Mouse (Mus musculus): ENCODE results near the gene Ctdspl. TPM values are rescaled to one million over a fixed set of nuclear protein-coding genes. Genes with fewer than 3 reads are reported as not detected.

Ctdspl gene
- total RNA-seq, 1 experiment: 2.9 TPM

DNA sequence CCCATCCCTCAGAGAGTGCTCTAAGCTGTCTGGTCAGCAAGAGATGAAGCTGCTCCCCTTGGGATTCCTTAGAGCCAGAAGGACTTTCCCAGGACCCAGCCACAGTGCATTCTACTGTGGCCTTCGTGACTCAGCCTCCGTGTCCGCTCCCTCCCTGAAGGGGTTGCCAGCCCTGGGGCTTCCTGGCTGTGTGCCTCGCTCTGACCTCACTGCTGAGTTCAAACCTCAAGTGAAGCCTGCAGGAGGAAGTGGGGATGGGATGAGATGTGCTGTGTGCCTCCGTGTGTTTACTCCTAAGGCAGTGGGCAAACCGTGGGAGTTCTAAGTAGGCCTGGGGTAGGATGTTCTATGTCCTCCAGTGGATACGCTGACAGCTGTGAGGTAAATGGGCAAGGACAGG, 109.6 kb downstream of the Ctdspl start:
- DNase-seq (ENCODE audit: low read depth, low spot score): no peak
- Histone ChIP-seq H3K4me1 (ENCODE audit: control insufficient read depth in 2 of 2, insufficient read depth in 2 of 2, low read length in 2 of 2, poor library complexity in 1 of 2) (peaks cover 0 to 10% of the 10 kb centered on the region in 2 experiments; a peak in 1 of 4 replicates), H3K36me3 (ENCODE audit: control insufficient read depth, insufficient read depth, low read length, poor library complexity, severe bottlenecking) (no peaks in the 10 kb centered on the region), H3K4me3 (ENCODE audit: insufficient read depth in 1 of 2, low read depth in 1 of 2, low read length in 2 of 2, poor library complexity in 1 of 2, severe bottlenecking in 1 of 2) (no peak overlapping the region), H3K9me3 (ENCODE audit: control insufficient read depth, insufficient read depth, low read depth, low read length) (no peaks in the 10 kb centered on the region), H3K9ac (ENCODE audit: insufficient read depth, low read depth, low read length, poor library complexity, severe bottlenecking) (no peak overlapping the region), H3K27ac (ENCODE audit: insufficient read depth, low read depth, low read length, poor library complexity, severe bottlenecking) (no peak overlapping the region)
- in situ Hi-C loops (cut with MboI; ENCODE audit: low sequenced_read_pairs in 2 of 2, unreplicated experiment in 2 of 2): no loop called here
- TF ChIP-seq HCFC1 (IDR thresholded peaks at IDR 0.05; ENCODE audit: borderline replicate concordance, insufficient read depth, low read length): no peak
- no peak for TF ChIP-seq ZC3H11A (IDR thresholded peaks at IDR 0.05; ENCODE audit: borderline replicate concordance, low read depth, low read length)
- no peak for TF ChIP-seq CHD2 (IDR thresholded peaks at IDR 0.05; ENCODE audit: low read depth, low read length)
- no peak for TF ChIP-seq MAFK (IDR thresholded peaks at IDR 0.05; ENCODE audit: insufficient read depth, low read depth, low read length)
- no peak for TF ChIP-seq ZNF384 (IDR thresholded peaks at IDR 0.05; ENCODE audit: low read depth, low read length)

DNA sequence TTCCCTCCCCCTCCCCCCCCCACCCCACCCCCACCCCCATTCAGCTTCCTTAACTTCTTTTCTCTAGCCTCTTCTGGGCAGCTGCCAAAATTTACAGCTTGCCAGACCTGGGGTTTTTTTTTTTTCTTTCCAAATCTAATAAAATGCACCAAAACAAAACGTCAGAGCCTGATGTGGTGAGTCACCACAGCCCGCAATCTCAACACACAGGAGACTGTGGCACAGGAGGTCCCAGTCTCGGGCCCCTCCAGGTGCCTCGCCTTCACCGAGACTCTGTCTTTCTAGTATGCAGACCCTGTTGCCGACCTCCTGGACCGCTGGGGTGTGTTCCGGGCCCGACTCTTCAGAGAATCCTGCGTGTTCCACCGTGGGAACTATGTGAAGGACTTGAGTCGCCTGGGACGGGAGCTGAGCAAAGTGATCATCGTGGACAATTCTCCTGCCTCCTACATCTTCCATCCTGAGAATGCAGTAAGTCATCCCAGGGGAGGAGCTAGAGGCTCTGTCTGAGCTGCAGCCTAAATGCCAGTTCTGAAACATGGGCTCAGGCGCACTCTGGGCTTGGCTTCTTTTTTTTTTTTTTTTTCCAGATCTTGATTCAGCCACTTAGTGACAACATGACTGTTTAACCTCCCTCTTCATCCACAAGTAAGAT, 111.0 kb downstream of the Ctdspl start:
- Histone ChIP-seq H3K4me1 (ENCODE audit: control insufficient read depth in 2 of 2, insufficient read depth in 2 of 2, low read length in 2 of 2, poor library complexity in 1 of 2) (peaks cover 0 to 5% of the 10 kb centered on the region in 2 experiments; a peak in 1 of 4 replicates), H3K36me3 (ENCODE audit: control insufficient read depth, insufficient read depth, low read length, poor library complexity, severe bottlenecking) (no peaks in the 10 kb centered on the region), H3K9me3 (ENCODE audit: control insufficient read depth, insufficient read depth, low read depth, low read length) (no peaks in the 10 kb centered on the region), H3K27ac (ENCODE audit: insufficient read depth, low read depth, low read length, poor library complexity, severe bottlenecking) (no peak overlapping the region), H3K9ac (ENCODE audit: insufficient read depth, low read depth, low read length, poor library complexity, severe bottlenecking) (no peak overlapping the region), H3K4me3 (ENCODE audit: insufficient read depth in 1 of 2, low read depth in 1 of 2, low read length in 2 of 2, poor library complexity in 1 of 2, severe bottlenecking in 1 of 2) (no peak overlapping the region)
- in situ Hi-C loops (cut with MboI; ENCODE audit: low sequenced_read_pairs in 2 of 2, unreplicated experiment in 2 of 2): no loop called here
- TF ChIP-seq ZC3H11A (IDR thresholded peaks at IDR 0.05; ENCODE audit: borderline replicate concordance, low read depth, low read length) (no peak), MAFK (IDR thresholded peaks at IDR 0.05; ENCODE audit: insufficient read depth, low read depth, low read length) (no peak), CHD2 (IDR thresholded peaks at IDR 0.05; ENCODE audit: low read depth, low read length) (no peak)
- DNase-seq (ENCODE audit: low read depth, low spot score): no peak

DNA sequence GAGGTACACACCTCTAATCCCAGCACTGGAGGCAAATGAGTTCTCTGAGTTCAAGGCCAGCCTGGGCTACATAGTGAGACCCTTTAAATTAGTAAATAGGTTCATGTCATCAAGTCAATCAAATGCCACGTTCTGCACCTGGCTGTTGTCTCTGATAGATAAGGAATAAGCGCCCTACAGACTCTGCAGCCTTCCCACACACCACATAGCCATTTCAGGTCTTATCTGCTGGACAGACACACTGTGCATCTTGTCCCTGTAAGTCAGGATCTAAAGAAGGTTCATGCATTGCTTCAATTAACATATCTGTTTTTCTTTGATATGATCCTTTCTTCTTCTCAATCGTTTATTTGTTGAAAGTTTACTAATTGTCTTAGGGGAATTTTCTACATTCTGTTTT, 112.3 kb downstream of the Ctdspl start:
- H3K36me3 ChIP-seq (ENCODE audit: control insufficient read depth, insufficient read depth, low read length, poor library complexity, severe bottlenecking): no peaks in the 10 kb centered on the region
- no peak overlapping the region for H3K4me3 ChIP-seq (ENCODE audit: insufficient read depth in 1 of 2, low read depth in 1 of 2, low read length in 2 of 2, poor library complexity in 1 of 2, severe bottlenecking in 1 of 2)
- DNase-seq (ENCODE audit: low read depth, low spot score): no peak
- H3K9me3 ChIP-seq (ENCODE audit: control insufficient read depth, insufficient read depth, low read depth, low read length): no peaks in the 10 kb centered on the region
- no peak overlapping the region for H3K27ac ChIP-seq (ENCODE audit: insufficient read depth, low read depth, low read length, poor library complexity, severe bottlenecking)
- H3K9ac ChIP-seq (ENCODE audit: insufficient read depth, low read depth, low read length, poor library complexity, severe bottlenecking): no peak overlapping the region
- H3K4me1 ChIP-seq (ENCODE audit: control insufficient read depth in 2 of 2, insufficient read depth in 2 of 2, low read length in 2 of 2, poor library complexity in 1 of 2): peaks cover 0 to 2% of the 10 kb centered on the region in 2 experiments; a peak in 1 of 4 replicates
- TF ChIP-seq HCFC1 (IDR thresholded peaks at IDR 0.05; ENCODE audit: borderline replicate concordance, insufficient read depth, low read length) (no peak), ZC3H11A (IDR thresholded peaks at IDR 0.05; ENCODE audit: borderline replicate concordance, low read depth, low read length) (no peak), CHD2 (IDR thresholded peaks at IDR 0.05; ENCODE audit: low read depth, low read length) (no peak), MAFK (IDR thresholded peaks at IDR 0.05; ENCODE audit: insufficient read depth, low read depth, low read length) (no peak), ZNF384 (IDR thresholded peaks at IDR 0.05; ENCODE audit: low read depth, low read length) (no peak)
- in situ Hi-C loops (cut with MboI; ENCODE audit: low sequenced_read_pairs in 2 of 2, unreplicated experiment in 2 of 2): no loop called here

DNA sequence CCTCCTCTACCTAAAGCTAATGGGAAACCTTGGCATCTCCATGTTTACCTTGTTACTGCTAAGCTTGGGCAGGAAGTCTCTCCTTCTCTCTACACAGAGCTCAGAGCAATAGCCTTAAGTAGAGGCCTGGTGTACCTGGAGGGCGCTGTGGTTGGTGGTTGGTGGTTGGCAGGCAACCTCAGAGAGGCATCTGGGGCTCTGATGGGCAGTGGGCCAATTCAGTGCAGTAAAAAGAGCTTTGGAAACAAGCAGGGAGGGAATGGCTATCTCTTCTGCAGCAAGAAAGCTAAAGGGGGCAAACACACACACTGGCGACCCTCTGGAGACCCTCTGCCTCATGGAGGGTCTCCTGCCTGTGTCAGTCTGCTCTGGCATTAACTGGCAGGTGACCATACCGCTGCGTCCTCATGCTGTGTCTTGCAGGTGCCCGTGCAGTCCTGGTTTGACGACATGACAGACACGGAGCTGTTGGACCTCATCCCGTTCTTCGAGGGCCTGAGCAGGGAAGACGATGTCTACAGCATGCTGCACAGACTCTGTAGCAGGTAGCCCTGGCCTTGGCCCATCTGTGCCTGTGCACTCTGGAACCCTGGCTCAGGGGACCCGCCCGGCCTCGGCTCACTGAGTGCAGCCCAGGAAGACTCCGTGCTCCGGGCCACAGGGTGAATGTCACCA, 114.0 kb downstream of the Ctdspl start:
- Histone ChIP-seq H3K4me1 (ENCODE audit: control insufficient read depth in 2 of 2, insufficient read depth in 2 of 2, low read length in 2 of 2, poor library complexity in 1 of 2) (peaks cover 0 to 2% of the 10 kb centered on the region in 2 experiments; a peak in 1 of 4 replicates), H3K36me3 (ENCODE audit: control insufficient read depth, insufficient read depth, low read length, poor library complexity, severe bottlenecking) (no peaks in the 10 kb centered on the region), H3K4me3 (ENCODE audit: insufficient read depth in 1 of 2, low read depth in 1 of 2, low read length in 2 of 2, poor library complexity in 1 of 2, severe bottlenecking in 1 of 2) (no peak overlapping the region), H3K9ac (ENCODE audit: insufficient read depth, low read depth, low read length, poor library complexity, severe bottlenecking) (no peak overlapping the region), H3K27ac (ENCODE audit: insufficient read depth, low read depth, low read length, poor library complexity, severe bottlenecking) (no peak overlapping the region; the same call in 1 of the 2 replicates), H3K9me3 (ENCODE audit: control insufficient read depth, insufficient read depth, low read depth, low read length) (no peaks in the 10 kb centered on the region)
- in situ Hi-C loops (cut with MboI; ENCODE audit: low sequenced_read_pairs in 2 of 2, unreplicated experiment in 2 of 2): no loop called here
- DNase-seq (ENCODE audit: low read depth, low spot score): no peak
- TF ChIP-seq ZC3H11A (IDR thresholded peaks at IDR 0.05; ENCODE audit: borderline replicate concordance, low read depth, low read length): no peak
- TF ChIP-seq HCFC1 (IDR thresholded peaks at IDR 0.05; ENCODE audit: borderline replicate concordance, insufficient read depth, low read length): no peak
- no peak for TF ChIP-seq MAFK (IDR thresholded peaks at IDR 0.05; ENCODE audit: insufficient read depth, low read depth, low read length)
- TF ChIP-seq CHD2 (IDR thresholded peaks at IDR 0.05; ENCODE audit: low read depth, low read length): no peak
- no peak for TF ChIP-seq ZNF384 (IDR thresholded peaks at IDR 0.05; ENCODE audit: low read depth, low read length)
